Mouse (Mus musculus) midbrain, embryonic 14.5 days (tissue): ENCODE data around the gene Sncb. TPM values are rescaled to one million over a fixed set of nuclear protein-coding genes. Genes with fewer than 3 reads are reported as not detected.

Experiments used
- ATAC-seq: fragments of 200-750 bp; cut with Nextera tagmentation; 2 replicates; pipeline ENCODE4 v1.8.0; 2017; ENCODE audit warnings: moderate number of reproducible peaks, moderate library complexity; ENCODE audit not compliant: low FRiP score, low TSS enrichment
- DNase-seq: peaks from one replicate; pipeline ENCODE4 v3.0.0-alpha.2; 2015
- H3K27ac ChIP-seq: fragments of 300-500 bp; sonication (generic); replicated peaks from 2 replicates; pipeline ENCODE4 v1.5.1; 2014; ENCODE audit warnings: mild to moderate bottlenecking, low read depth, low read length, moderate library complexity
- H3K27me3 ChIP-seq: fragments of 300-500 bp; sonication (generic); 2 replicates; pipeline ENCODE4 v1.6.1; 2014; ENCODE audit warnings: low read length, control low read depth, mixed read lengths; ENCODE audit not compliant: control insufficient read depth, insufficient read depth
- H3K36me3 ChIP-seq: fragments of 300-500 bp; sonication (generic); 2 replicates; pipeline ENCODE4 v1.6.1; 2014; ENCODE audit warnings: low read length, control low read depth; ENCODE audit not compliant: control insufficient read depth, insufficient read depth
- H3K4me1 ChIP-seq: fragments of 300-500 bp; sonication (generic); 2 replicates; pipeline ENCODE4 v1.6.1; 2014; ENCODE audit warnings: mild to moderate bottlenecking, antibody characterized with exemption, low read length, control low read depth; ENCODE audit not compliant: control insufficient read depth, insufficient read depth
- H3K4me2 ChIP-seq: fragments of 300-500 bp; sonication (generic); 2 replicates; pipeline ENCODE4 v1.6.1; 2014; ENCODE audit warnings: mild to moderate bottlenecking, low read length, moderate library complexity
- H3K4me3 ChIP-seq: fragments of 300-500 bp; sonication (generic); replicated peaks from 2 replicates; pipeline ENCODE4 v1.5.1; 2014; ENCODE audit warnings: low read depth, low read length
- H3K9ac ChIP-seq: fragments of 300-500 bp; sonication (generic); replicated peaks from 2 replicates; pipeline ENCODE4 v1.6.1; 2014; ENCODE audit warnings: mild to moderate bottlenecking, low read length, moderate library complexity
- H3K9me3 ChIP-seq: fragments of 300-500 bp; sonication (generic); 2 replicates; pipeline ENCODE4 v1.6.1; 2016; ENCODE audit warnings: low read length, control low read depth, mixed read lengths; ENCODE audit not compliant: control insufficient read depth
- WGBS: fragments of 180-500 bp; shearing (Covaris S2); extraction: QIAGEN DNeasy Blood & Tissue Kit; methylation state at CpG from one replicate; pipeline ENCODE4 v1.1.7; 2014; 5-methylcytosine and 5-hydroxymethylcytosine counted together
- polyA plus RNA-seq: library from polyadenylated mRNA; unstranded; fragments of >200 nt; fragmentation: Nextera tagmentation; extraction: Ambion mirVana; gene quantifications from 2 replicates; pipeline ENCODE4 v1.2.1, GENCODE M21; 2014

Sncb gene
- polyA plus RNA-seq, 1 experiment from 2014 or later, result 37.5 TPM

DNA sequence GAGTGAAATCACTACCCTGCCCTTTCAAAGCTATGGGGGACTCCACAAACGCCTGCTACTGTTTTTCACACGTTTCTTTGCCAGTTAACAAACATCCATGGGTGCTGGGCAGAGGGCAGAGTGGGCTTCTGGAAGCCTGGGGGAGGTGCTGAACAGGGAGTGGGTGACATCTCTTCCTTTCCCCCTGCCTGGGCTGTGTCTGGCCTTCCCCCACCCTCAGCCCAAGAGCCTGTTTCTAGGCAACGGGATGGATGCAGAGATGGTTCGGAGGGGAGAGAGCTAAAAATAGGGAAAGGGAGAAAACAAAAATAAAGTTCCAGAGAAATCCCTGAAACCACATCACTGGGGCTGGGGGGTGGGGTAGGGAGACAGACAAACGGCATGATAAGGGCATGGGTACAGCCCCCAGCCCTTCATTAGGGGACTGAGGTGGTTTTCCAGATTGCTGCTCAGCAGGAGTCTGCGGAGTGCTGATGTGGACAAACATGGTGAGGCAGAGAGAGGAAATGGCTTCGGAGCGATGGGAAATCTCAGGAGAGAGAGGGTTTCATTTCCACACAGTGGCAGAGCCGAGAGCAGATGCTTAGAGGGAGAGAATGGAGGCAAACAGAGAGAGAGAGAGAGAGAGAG lies 11.1 kb downstream of the Sncb start:
- Histone ChIP-seq H3K4me3 (no peak overlapping the region), H3K4me2 (peak overlapping the region; percentile 18; the same call in 1 of the 2 replicates), H3K27ac (peak overlapping the region; percentile 61), H3K36me3 (no peaks in the 10 kb centered on the region), H3K9ac (peak overlapping the region; percentile 24), H3K9me3 (no peaks in the 10 kb centered on the region), H3K4me1 (peaks cover 41% of the 10 kb centered on the region), H3K27me3 (0 out of 2 replicates have a peak, but pooled peaks cover 10% of the 10 kb centered on the region)
- DNase-seq, result peak; percentile 32
- ATAC-seq, result no peak
- 15% methylated on average over 9 of the region's 9 CpGs for WGBS

DNA sequence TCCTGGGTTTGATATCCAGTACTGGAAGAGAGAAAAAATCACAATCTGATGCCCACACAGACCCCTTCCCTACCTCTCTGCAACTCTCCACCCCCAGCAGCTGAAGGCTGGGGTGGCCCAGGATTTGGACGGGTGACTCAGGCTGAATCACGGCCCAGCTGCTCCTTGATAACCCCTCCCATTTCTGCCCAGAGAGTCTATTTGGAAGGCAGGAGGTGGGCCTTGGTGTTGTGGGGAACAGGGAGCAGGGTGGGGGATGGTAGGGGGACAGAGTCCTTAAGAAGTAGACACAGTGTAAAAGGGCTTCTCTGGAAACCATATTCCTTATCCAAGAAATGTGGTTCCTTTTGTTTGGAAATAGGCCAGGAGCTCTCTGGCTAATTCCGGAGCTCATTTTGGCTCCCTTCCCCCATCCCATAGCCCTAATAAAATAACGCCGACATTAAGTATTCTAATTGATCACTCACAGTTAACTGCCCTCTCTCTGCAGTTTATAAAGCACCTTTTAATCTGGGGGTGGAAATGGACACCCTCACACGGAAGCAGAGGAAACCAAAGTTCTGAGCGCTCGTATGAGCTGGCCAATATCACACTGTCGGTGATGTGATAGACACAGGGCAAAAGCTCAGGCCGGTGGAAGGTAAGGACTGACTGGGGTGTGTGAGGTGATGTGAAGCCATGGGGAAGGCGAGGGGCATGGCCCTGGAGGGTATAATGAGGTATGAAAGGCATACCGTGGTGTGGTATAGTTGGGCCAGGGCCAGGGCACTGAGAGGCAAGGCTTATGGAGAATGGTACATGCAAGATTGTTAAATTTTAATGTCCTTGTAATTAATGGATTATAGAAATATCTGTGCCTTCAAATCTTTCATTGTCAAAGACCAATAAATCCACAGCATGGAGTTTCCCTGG lies 12.0 kb downstream of the Sncb start:
- Histone ChIP-seq H3K9me3 (no peaks in the 10 kb centered on the region), H3K9ac (no peak overlapping the region), H3K4me3 (no peak overlapping the region), H3K36me3 (no peaks in the 10 kb centered on the region), H3K4me1 (peaks cover 40% of the 10 kb centered on the region), H3K27me3 (0 out of 2 replicates have a peak, but pooled peaks cover 8% of the 10 kb centered on the region), H3K27ac (no peak overlapping the region), H3K4me2 (no peak overlapping the region)
- no peak for DNase-seq
- 41% methylated on average over 12 of the region's 12 CpGs for WGBS
- ATAC-seq, result no peak

DNA sequence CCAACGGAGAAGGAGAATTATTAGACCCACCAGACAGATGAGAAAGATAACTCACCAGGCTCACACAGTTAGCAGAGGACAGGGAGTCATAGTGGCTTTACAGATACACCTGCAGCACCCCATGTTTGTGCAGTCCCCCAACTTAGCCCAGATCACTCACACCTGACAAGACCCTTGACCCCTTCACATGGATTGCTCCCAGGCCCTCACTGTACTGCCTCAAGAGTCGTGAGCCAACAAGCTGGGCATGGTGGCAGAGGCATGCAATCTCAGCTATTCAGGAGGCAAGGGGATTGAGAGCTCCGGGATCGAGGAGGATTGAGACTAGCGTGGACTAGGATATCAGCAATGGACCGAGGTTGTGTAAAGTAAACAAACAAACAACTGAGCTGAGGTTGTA lies 12.7 kb downstream of the Sncb start:
- Histone ChIP-seq H3K9ac (no peak overlapping the region), H3K4me2 (no peak overlapping the region), H3K4me1 (peaks cover 33% of the 10 kb centered on the region), H3K27ac (no peak overlapping the region), H3K27me3 (0 out of 2 replicates have a peak, but pooled peaks cover 8% of the 10 kb centered on the region), H3K36me3 (no peaks in the 10 kb centered on the region), H3K4me3 (no peak overlapping the region), H3K9me3 (no peaks in the 10 kb centered on the region)
- WGBS, result 67% methylated on average over 6 of the region's 6 CpGs
- no peak for ATAC-seq
- no peak for DNase-seq

DNA sequence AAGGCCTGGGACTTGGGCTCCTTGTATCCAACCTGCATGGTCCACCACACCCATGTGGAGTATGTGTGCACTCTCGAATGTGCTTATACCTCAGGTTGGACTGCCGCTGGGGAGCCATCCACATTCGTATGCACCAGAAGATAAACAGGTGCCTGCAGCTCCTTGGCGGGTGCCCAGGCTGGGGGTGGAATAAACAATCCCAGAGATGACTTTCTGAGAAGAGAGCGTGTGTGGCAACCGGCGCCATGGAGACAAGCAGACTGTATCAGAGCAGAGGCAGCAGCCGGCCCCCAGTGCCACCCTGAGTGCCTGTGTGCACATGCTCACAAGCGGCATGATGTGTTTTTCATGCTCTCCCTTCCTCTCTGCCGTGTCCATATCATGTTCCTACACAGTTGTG lies 13.7 kb downstream of the Sncb start:
- Histone ChIP-seq H3K4me3 (no peak overlapping the region), H3K4me2 (no peak overlapping the region), H3K27ac (no peak overlapping the region), H3K9ac (no peak overlapping the region), H3K9me3 (no peaks in the 10 kb centered on the region), H3K36me3 (no peaks in the 10 kb centered on the region), H3K27me3 (0 out of 2 replicates have a peak, but pooled peaks cover 8% of the 10 kb centered on the region), H3K4me1 (peaks cover 37% of the 10 kb centered on the region)
- ATAC-seq (no peak), DNase-seq (no peak)
- WGBS, result 64% methylated on average over 10 of the region's 10 CpGs

DNA sequence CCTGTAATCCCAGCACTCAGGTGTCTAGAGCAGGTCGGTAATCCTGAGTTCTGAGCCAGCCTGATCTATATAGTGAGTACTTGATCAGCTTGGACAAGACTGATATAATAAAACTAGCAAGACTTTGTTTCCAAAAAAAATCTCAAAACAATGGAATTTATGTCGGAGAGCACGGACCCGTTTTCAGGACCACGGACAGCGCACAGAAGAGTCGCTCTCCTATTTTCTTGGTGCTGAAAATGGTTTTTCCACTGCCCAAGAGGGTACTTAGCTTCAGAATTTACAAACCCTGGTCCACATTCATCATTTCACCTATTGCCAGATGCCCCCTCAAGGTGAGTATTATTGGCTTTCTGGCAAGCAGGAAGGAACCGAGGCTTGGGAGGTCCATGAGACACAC lies 15.7 kb downstream of the Sncb start:
- Histone ChIP-seq H3K9ac (no peak overlapping the region), H3K4me2 (no peak overlapping the region; the same call in 1 of the 2 replicates), H3K27ac (no peak overlapping the region), H3K4me1 (peaks cover 47% of the 10 kb centered on the region), H3K9me3 (no peaks in the 10 kb centered on the region), H3K27me3 (0 out of 2 replicates have a peak, but pooled peaks cover 8% of the 10 kb centered on the region), H3K4me3 (no peak overlapping the region), H3K36me3 (no peaks in the 10 kb centered on the region)
- no peak for ATAC-seq
- DNase-seq, result peak; percentile 46
- 7% methylated on average over 8 of the region's 8 CpGs for WGBS

DNA sequence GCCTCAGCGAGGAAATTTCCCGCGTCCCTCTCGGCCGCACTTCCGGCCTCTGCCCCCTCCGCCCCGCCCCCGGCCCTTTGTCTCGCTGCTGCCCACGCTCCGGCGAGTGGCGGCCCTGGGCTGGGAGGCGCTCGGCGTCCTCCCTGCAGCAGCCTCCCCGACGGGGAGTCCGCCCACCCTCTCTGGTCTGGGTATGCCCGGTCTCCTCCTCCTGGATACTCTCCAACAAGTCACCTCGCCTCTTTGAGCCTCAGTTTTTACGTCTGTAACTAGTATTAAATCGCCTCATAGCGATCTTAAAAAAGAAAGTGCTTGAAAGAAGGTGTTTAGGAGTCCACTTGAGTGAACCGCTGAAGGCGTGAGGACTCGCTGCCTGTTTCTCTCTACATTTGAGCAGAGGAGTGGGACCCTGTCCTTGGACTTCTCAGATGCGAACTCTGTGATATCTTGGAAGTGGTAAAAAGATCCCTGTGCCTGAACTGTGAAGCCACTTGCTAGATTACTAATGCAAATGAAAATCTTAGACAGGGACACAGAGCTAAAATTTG lies 16.5 kb downstream of the Sncb start, which contains the start of gene Gprin1:
TSS of gene Gprin1 (minus strand) at position 11 of the 548 bp plus-strand sequence.
- H3K4me1 ChIP-seq, result peaks cover 45% of the 10 kb centered on the region
- H3K27ac ChIP-seq, result peak within 1 kb of the TSS; percentile 94
- no peak for DNase-seq
- H3K4me2 ChIP-seq, result peak within 1 kb of the TSS; percentile 77
- peak within 1 kb of the TSS; percentile 88 for H3K9ac ChIP-seq
- H3K36me3 ChIP-seq, result no peaks in the 10 kb centered on the region
- H3K9me3 ChIP-seq, result no peaks in the 10 kb centered on the region
- peak within 1 kb of the TSS; percentile 61 for H3K4me3 ChIP-seq
- 0 out of 2 replicates have a peak, but pooled peaks cover 8% of the 10 kb centered on the region for H3K27me3 ChIP-seq
- 2% methylated on average over 29 of the region's 29 CpGs for WGBS
- peak; percentile 67 for ATAC-seq

DNA sequence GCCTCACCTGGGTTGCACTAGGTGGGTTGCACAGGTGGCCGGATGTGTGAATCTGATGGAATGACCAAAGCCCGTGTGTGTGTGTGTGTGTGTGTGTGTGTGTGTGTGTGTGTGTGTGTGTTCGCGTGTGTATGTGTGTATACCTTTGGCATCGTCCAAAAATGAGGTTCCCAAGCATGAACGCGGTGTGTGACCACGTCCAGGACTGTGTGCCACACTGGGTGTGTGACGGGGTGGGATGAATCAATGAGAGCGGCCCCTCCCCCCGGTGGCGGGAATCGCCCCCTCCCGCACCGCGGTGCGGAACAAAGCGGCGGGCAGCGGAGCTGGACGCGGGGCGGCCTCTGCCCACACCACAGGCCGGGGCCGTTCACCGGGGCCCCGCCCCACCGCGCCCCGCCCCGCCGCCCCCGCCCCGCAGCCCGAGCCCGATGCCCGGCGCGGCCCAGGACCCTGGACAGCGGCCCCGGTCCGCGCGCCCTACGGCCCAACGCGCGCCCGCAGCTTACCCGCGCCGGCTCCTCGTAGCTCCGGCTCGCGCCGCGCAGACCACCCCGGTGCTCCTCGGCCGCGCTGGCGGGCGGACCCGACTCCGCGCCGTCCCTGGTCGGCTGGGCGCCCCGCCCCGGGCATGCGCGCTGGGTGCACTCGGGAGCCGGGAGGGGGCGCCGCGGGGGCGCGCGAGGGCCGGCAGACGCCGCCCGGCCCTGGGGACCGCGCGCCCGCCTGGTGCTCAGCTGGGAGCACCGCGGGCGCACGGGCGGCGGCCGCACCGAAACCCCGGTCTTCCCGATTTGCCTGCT lies 17.1 kb downstream of the Sncb start:
- 0 out of 2 replicates have a peak, but pooled peaks cover 8% of the 10 kb centered on the region for H3K27me3 ChIP-seq
- 2% methylated on average over 68 of the region's 100 CpGs for WGBS
- peak overlapping the region; percentile 94 for H3K27ac ChIP-seq
- ATAC-seq (peak; percentile 86), DNase-seq (peak; percentile 94)
- H3K9ac ChIP-seq, result peak overlapping the region; percentile 88
- H3K36me3 ChIP-seq, result peaks cover 6% of the 10 kb centered on the region; the same call in 1 of the 2 replicates
- peak overlapping the region; percentile 77 for H3K4me2 ChIP-seq
- no peaks in the 10 kb centered on the region for H3K9me3 ChIP-seq
- peaks cover 43% of the 10 kb centered on the region for H3K4me1 ChIP-seq
- H3K4me3 ChIP-seq, result peak overlapping the region; percentile 61

DNA sequence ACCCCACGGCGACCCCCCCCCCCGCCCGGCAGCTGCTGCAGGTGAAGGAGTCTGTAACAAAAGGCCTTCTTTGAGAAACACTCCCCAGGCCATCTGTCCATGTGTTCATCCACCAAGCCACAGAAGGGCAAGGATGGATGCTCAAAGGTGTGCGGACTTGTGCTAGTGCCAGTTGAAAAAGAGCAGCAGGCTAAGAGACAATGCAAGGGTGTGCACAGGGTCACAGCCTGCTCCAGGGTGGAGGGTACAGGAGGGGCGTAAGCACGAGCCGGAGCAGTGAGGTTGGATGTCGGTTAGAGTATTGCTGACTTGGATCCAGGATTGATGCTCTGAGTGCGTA lies 17.7 kb downstream of the Sncb start:
- WGBS, result 31% methylated on average over 10 of the region's 10 CpGs
- Histone ChIP-seq H3K4me3 (peak overlapping the region; percentile 61), H3K36me3 (peaks cover 9% of the 10 kb centered on the region; the same call in 1 of the 2 replicates), H3K9ac (peak overlapping the region; percentile 88), H3K4me1 (peaks cover 41% of the 10 kb centered on the region), H3K27ac (peak overlapping the region; percentile 94), H3K4me2 (peak overlapping the region; percentile 77), H3K9me3 (no peaks in the 10 kb centered on the region), H3K27me3 (0 out of 2 replicates have a peak, but pooled peaks cover 8% of the 10 kb centered on the region)
- DNase-seq, result no peak
- peak; percentile 28 for ATAC-seq
